Comparison of ENCODE assay signal across 21 mouse cellular contexts in genomic region chr2:106415474-106416019, GRCm38 (mm10).
DNase-seq lines count a peak whose midpoint lies in the region; ATAC-seq and TF ChIP-seq lines count a peak whose summit lies in the region.
"Had no signal": no experiment of that assay in that cellular context is flagged by ENCODE, and none has a peak within 500 bp of the region (broad histone marks: within the 10 kb centered on the region; RNA-seq: fewer than 3 reads in every experiment).

No protein-coding gene starts in this region.

- H3K27ac ChIP-seq in midbrain, embryonic 11.5 days (ENCODE audit: low read depth, low read length), result no peak overlapping the region
- H3K27ac ChIP-seq in midbrain, embryonic 15.5 days, result no peak overlapping the region
- H3K27ac ChIP-seq in limb, embryonic 14.5 days (replicated peaks; ENCODE audit: low read depth, low read length), result peak overlapping the region; percentile 69
- H3K27ac ChIP-seq: embryonic facial prominence, embryonic 15.5 days; forebrain, embryonic 10.5 days; gastrocnemius, adult 2 months; hindbrain, embryonic 10.5 days; hindbrain, embryonic 15.5 days had no signal

- intact Hi-C loops in left cerebral cortex, postnatal 14 days (cut with DNase I), result no loop called here

- DNase-seq in heart, adult 11 months, result peak; percentile 41
- DNase-seq in heart, adult 8-10 months (ENCODE audit: low spot score), result no peak
- DNase-seq in midbrain, embryonic 11.5 days (ENCODE audit: low spot score, missing footprints), result peak; percentile 81
- peak; percentile 49 for DNase-seq in limb, embryonic 14.5 days (ENCODE audit: low spot score)
- DNase-seq in left cerebral cortex, postnatal 14 days (ENCODE audit: low spot score in 2 of 2), result no peak
- no peak for DNase-seq in spleen, postnatal 10 days (ENCODE audit: low spot score in 2 of 2)
- DNase-seq: adrenal gland, postnatal 10 days; cerebellum, adult 11 months; cerebellum, adult 8-10 months; cerebellum, postnatal 14 days; embryo, embryonic 11 days; gastrocnemius, adult 2 months; gastrocnemius, postnatal 25 days had no signal

- 71% methylated on average over 7 of the region's 7 CpGs for WGBS in midbrain, embryonic 11.5 days
- WGBS in midbrain, embryonic 15.5 days, result 65% methylated on average over 7 of the region's 7 CpGs
- 68% methylated on average over 7 of the region's 7 CpGs for WGBS in limb, embryonic 14.5 days

- no peaks in the 10 kb centered on the region for H3K9me3 ChIP-seq in midbrain, embryonic 11.5 days (ENCODE audit: control insufficient read depth, low read length)
- no peaks in the 10 kb centered on the region for H3K9me3 ChIP-seq in midbrain, embryonic 15.5 days
- no peaks in the 10 kb centered on the region for H3K9me3 ChIP-seq in limb, embryonic 14.5 days (ENCODE audit: control insufficient read depth, low read length)
- H3K9me3 ChIP-seq: embryonic facial prominence, embryonic 15.5 days; forebrain, embryonic 10.5 days; heart, embryonic 12.5 days; hindbrain, embryonic 10.5 days; hindbrain, embryonic 15.5 days had no signal

- no peaks in the 10 kb centered on the region for H3K36me3 ChIP-seq in midbrain, embryonic 11.5 days (ENCODE audit: control insufficient read depth, insufficient read depth, low read length)
- no peaks in the 10 kb centered on the region for H3K36me3 ChIP-seq in midbrain, embryonic 15.5 days (replicated peaks)
- no peaks in the 10 kb centered on the region for H3K36me3 ChIP-seq in limb, embryonic 14.5 days (ENCODE audit: control insufficient read depth, insufficient read depth, low read length)
- H3K36me3 ChIP-seq: embryonic facial prominence, embryonic 15.5 days; forebrain, embryonic 10.5 days; heart, embryonic 12.5 days; hindbrain, embryonic 10.5 days; hindbrain, embryonic 15.5 days had no signal

- H3K27me3 ChIP-seq in midbrain, embryonic 11.5 days (ENCODE audit: control insufficient read depth, insufficient read depth, low read length), result no peaks in the 10 kb centered on the region
- no peaks in the 10 kb centered on the region for H3K27me3 ChIP-seq in midbrain, embryonic 15.5 days (replicated peaks)
- no peaks in the 10 kb centered on the region for H3K27me3 ChIP-seq in limb, embryonic 14.5 days (ENCODE audit: control insufficient read depth, insufficient read depth, low read length)
- H3K27me3 ChIP-seq: embryonic facial prominence, embryonic 15.5 days; heart, embryonic 12.5 days; hindbrain, embryonic 15.5 days had no signal

- H3K4me3 ChIP-seq in midbrain, embryonic 11.5 days (ENCODE audit: low read depth, low read length), result no peak overlapping the region
- no peak overlapping the region for H3K4me3 ChIP-seq in midbrain, embryonic 15.5 days
- no peak overlapping the region for H3K4me3 ChIP-seq in limb, embryonic 14.5 days (replicated peaks; ENCODE audit: low read length)
- H3K4me3 ChIP-seq: embryonic facial prominence, embryonic 15.5 days; erythroblast, embryonic 14.5 days; forebrain, embryonic 10.5 days; gastrocnemius, adult 2 months; heart, embryonic 12.5 days; hindbrain, embryonic 10.5 days; hindbrain, embryonic 15.5 days had no signal

- no peaks in the 10 kb centered on the region for H3K4me1 ChIP-seq in midbrain, embryonic 11.5 days (ENCODE audit: control insufficient read depth, insufficient read depth, low read length)
- no peaks in the 10 kb centered on the region for H3K4me1 ChIP-seq in midbrain, embryonic 15.5 days
- no peaks in the 10 kb centered on the region; the same call in 1 of the 2 replicates for H3K4me1 ChIP-seq in limb, embryonic 14.5 days (ENCODE audit: control insufficient read depth, insufficient read depth, low read length)
- H3K4me1 ChIP-seq: embryonic facial prominence, embryonic 15.5 days; hindbrain, embryonic 15.5 days had no signal

- no peak overlapping the region for H3K9ac ChIP-seq in midbrain, embryonic 11.5 days (ENCODE audit: low read length)
- no peak overlapping the region for H3K9ac ChIP-seq in midbrain, embryonic 15.5 days
- no peak overlapping the region for H3K9ac ChIP-seq in limb, embryonic 14.5 days (ENCODE audit: low read depth, low read length, severe bottlenecking)
- H3K9ac ChIP-seq: embryonic facial prominence, embryonic 15.5 days; heart, embryonic 12.5 days; hindbrain, embryonic 15.5 days had no signal

- no peak overlapping the region for H3K4me2 ChIP-seq in midbrain, embryonic 11.5 days
- H3K4me2 ChIP-seq in midbrain, embryonic 15.5 days, result no peak overlapping the region
- 0 out of 2 replicates have a peak overlapping the region, but pooled peaks have one; percentile 18 for H3K4me2 ChIP-seq in limb, embryonic 14.5 days (replicated peaks; ENCODE audit: low read depth, low read length, severe bottlenecking)
- H3K4me2 ChIP-seq: embryonic facial prominence, embryonic 15.5 days; heart, embryonic 12.5 days; hindbrain, embryonic 15.5 days had no signal

- ATAC-seq in midbrain, embryonic 11.5 days (ENCODE audit: low FRiP score), result no peak
- no peak for ATAC-seq in midbrain, embryonic 15.5 days (replicated peaks)
- ATAC-seq in limb, embryonic 14.5 days (ENCODE audit: low FRiP score, low read depth), result peak; percentile 76
- ATAC-seq: forebrain, embryonic 14.5 days had no signal

- TF ChIP-seq POLR2A in limb, embryonic 14.5 days (IDR thresholded peaks at IDR 0.05; ENCODE audit: borderline replicate concordance, extremely low read depth, insufficient read depth, insufficient read length), result no peak

Comparison
In these comparisons a context has a peak if more than half of its experiments do, and no peak if none do; other contexts are left out.
1. DNase-seq: peak in heart, adult 11 months (single experiment), midbrain, embryonic 11.5 days (single experiment) and limb, embryonic 14.5 days (single experiment); none in heart, adult 8-10 months (single experiment), left cerebral cortex, postnatal 14 days (0 of 2) and spleen, postnatal 10 days (0 of 2).